Mouse (Mus musculus) CH12.LX (cell line): Measurements from ENCODE around the gene Dnah5.

ENCODE experiments used
- CTCF ChIP-seq, 2 experiments: IDR thresholded peaks in 1 of 2; conservative IDR thresholded peaks in 1 of 2; 2 replicates each; pipeline ENCODE4 v1.5.1; 2011 to 2012; ENCODE audit warnings: low read depth in 2 of 2, low read length in 2 of 2, improper control_type of control experiment in 1 of 2, inconsistent platforms in 1 of 2, mild to moderate bottlenecking in 1 of 2, moderate library complexity in 1 of 2
- MXI1 ChIP-seq: IDR thresholded peaks from 2 replicates; pipeline ENCODE4 v1.6.1; 2011; ENCODE audit warnings: mild to moderate bottlenecking, low read depth, low read length, improper control_type of control experiment

DNA sequence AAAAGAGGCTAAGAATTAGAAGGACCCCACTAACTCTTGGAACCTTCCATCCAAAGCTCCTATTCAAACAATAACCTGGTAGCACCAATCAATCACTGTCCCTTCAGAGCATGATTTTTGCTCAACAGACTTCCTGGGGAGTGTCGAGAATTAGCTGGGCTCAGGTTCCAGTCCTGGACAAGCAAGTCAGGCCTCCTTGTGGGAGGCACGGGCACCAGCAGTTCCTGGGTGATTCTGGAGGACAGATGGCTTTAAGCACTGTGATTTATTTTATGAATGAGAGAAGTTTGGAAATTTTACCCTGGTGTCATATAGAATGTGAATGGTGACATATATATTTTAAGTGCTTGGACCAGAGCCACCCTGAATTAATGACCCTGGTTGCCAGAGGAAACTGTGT lies 4.0 kb downstream of the Dnah5 start:
- no peak for TF ChIP-seq MXI1
- TF ChIP-seq CTCF (conservative IDR thresholded peaks at IDR 0.05 in 1 of 2, IDR thresholded peaks at IDR 0.05 in 1 of 2; ENCODE audit: low read depth in 2 of 2, low read length in 2 of 2): no peak
